Mouse (Mus musculus): ENCODE measurements around the gene Lax1.
A peak's percentile ranks its signal among the peaks of the same experiment; 100 is the strongest.
"Not testable (repeated sequence)": the region's sequence is repeated elsewhere in the genome, so short reads cannot be mapped to it uniquely, and the experiment has no call there.

Lax1 gene

GRCm38 (mm10) chr1:133689897-133690296 is at the start of gene Lax1:
Gene Lax1, minus strand, starts transcription at chr1:133690108.
- DNase-seq (ENCODE audit: low spot score in 2 of 2) = no peak

- no peak for DNase-seq (ENCODE audit: low spot score in 2 of 2)
These were observed 46.8 kb upstream of the Lax1 start for GRCm38 (mm10) chr1:133736664-133737063.

- peak; percentile 50 to 70 for DNase-seq (ENCODE audit: low spot score in 2 of 2)
These were observed 46.2 kb upstream of the Lax1 start for GRCm38 (mm10) chr1:133735995-133736652.

- no peak for DNase-seq (ENCODE audit: low spot score in 2 of 2)
These were observed 42.9 kb upstream of the Lax1 start for GRCm38 (mm10) chr1:133732814-133733213.

- DNase-seq (ENCODE audit: low spot score in 2 of 2) = no peak
These were observed 38.4 kb upstream of the Lax1 start for GRCm38 (mm10) chr1:133728339-133728738.

- no peak for DNase-seq (ENCODE audit: low spot score in 2 of 2)
These were observed 30.4 kb upstream of the Lax1 start for GRCm38 (mm10) chr1:133720342-133720741.

GRCm38 (mm10) chr1:133718786-133719185 is 28.9 kb upstream of the Lax1 start:
- no peak for DNase-seq (ENCODE audit: low spot score in 2 of 2)

DNA sequence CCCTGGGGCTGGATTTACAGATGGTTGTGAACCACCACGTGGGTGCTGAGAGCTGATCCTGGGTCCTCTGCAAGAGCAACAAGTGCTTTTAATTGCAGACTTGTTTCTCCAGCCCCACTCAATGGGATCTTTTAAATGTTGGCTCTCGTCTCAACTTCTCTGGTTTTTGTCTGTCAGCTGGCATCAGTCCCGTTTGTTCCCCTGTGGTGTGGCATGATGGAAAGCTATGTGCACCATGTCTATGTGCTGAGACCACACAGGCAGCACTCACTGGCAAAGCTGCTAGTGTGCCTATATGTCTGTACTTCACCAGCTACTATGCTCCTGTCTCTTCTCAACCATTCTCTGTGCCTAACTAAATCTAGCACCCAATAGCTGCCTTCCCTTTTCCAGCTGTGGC is 28.4 kb upstream of the Lax1 start:
- no peak for DNase-seq (ENCODE audit: low spot score in 2 of 2)

DNA sequence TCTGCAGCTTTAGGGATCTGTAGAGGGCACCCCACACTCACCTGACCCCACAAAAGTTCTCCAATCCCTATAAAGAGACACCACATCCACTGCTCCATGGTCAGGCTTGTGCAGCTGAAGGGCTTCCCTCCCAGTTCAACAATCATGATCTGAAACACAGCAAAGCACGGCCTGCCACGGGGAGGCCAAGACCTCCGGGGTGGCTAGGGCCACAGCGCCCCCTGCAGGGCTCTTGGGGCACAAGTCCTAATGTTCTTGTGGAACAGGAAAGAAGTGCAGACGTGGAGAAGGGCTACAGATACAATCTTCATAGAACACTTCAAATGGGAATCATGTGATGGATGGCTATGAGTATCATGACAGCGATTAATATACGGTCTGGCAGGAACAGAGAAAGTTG is 26.6 kb upstream of the Lax1 start:
- no peak for DNase-seq (ENCODE audit: low spot score in 2 of 2)

- no peak for DNase-seq (ENCODE audit: low spot score in 2 of 2)
These were observed 25.3 kb upstream of the Lax1 start for GRCm38 (mm10) chr1:133715191-133715590.

- DNase-seq (ENCODE audit: low spot score in 2 of 2) = no peak
These were observed 23.1 kb upstream of the Lax1 start for GRCm38 (mm10) chr1:133713009-133713370.

- DNase-seq (ENCODE audit: low spot score in 2 of 2) = no peak
These were observed 22.5 kb upstream of the Lax1 start for GRCm38 (mm10) chr1:133712288-133713008.

- DNase-seq (ENCODE audit: low spot score in 2 of 2) = no peak
These were observed 21.5 kb upstream of the Lax1 start for GRCm38 (mm10) chr1:133711376-133711775.

- no peak for DNase-seq (ENCODE audit: low spot score in 2 of 2)
These were observed 21.0 kb upstream of the Lax1 start for GRCm38 (mm10) chr1:133710895-133711294.

DNA sequence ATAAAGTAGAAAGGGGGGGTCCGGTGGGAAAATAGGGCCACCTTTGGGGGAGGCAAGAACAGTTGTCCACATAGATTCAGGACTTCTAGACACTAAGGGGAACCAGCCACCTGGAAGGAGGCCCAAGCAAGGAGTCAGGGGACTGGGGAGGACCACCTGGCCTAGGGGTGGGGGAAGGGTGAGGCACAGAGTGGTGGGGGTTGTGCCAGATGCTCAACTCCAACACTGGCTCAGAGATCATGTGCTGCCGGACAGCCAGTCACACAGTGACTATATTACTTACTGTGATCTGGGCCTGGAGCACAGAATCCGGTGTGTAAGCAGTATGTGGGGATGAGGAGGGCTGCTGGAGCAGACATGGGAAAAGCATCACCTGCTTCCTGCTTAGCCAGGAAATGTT is 19.4 kb upstream of the Lax1 start:
- no peak for DNase-seq (ENCODE audit: low spot score in 2 of 2)

- DNase-seq (ENCODE audit: low spot score in 2 of 2) = not testable (repeated sequence)
These were observed 11.9 kb upstream of the Lax1 start for GRCm38 (mm10) chr1:133701824-133702223.

DNA sequence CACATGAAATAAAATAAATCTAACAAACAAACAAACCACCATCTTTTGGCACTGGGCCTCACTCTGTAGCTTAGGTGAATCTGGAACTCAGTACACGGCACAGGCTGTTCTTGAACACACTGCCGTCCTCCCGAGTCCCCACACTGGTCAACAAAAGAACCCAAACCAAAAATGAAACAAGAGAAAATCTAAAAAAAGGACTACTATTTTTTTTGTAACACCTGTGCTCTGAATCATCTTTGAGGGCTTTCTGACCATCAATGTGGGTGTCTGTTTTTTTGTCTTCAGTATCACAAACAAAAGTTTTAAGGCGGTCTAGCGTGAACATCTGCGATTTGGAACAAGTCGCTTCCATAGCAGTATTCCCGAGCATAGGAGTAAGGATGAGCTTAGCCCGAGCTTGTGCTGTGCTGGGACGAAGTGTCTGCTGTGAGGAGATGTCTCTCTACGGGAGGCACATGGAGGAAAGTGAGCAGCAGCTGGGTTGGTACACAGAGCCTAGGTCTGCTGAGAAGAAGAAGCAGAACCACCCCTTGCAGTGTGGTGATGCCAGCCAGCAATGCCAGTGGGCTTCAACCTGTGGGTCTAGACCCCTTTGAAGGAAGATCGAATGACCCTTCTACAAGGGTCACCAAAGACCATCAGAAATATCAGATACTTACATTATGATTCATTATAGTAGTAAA is 8.2 kb upstream of the Lax1 start:
- DNase-seq (ENCODE audit: low spot score in 2 of 2) = no peak

DNA sequence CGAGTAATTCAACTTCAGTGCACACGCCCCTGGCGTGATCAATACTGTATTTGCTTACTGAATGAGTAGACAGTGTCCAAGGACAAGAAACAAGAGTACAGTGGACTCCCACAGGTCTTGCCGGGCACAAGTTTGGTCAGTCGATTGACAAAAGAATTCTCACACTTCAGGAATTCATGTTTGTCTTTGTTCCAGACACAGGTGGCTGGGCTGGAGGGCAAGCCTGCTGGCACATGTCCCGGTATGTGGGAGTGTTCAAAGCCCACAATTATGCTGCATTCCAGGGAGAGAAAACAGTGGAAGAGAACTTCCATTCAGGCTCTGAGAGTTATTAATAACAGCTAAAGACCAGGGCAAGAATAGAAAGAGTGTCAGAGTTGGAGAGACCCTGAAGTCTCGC is 6.0 kb upstream of the Lax1 start:
- DNase-seq (ENCODE audit: low spot score in 2 of 2) = no peak

DNA sequence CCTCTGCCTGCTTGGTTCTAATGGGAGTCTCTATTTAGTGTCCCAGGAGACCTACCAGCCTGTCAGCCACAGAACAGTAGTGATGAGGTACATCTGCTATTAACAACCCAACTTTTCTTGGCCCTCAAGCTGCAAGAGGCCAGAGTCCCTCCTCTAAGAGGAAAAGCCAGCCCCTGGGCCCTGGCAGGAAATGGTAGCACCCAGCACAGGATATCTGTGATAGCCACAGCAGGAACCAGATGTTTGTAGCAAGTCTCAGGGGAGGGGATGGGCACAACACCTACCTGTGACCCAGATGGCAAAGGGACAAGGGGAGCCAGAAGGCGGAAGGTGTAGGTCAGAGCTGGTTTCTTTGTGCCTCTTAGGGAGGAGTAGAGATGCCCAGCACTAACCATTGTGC is 5.0 kb upstream of the Lax1 start:
- DNase-seq (ENCODE audit: low spot score in 2 of 2) = no peak

DNA sequence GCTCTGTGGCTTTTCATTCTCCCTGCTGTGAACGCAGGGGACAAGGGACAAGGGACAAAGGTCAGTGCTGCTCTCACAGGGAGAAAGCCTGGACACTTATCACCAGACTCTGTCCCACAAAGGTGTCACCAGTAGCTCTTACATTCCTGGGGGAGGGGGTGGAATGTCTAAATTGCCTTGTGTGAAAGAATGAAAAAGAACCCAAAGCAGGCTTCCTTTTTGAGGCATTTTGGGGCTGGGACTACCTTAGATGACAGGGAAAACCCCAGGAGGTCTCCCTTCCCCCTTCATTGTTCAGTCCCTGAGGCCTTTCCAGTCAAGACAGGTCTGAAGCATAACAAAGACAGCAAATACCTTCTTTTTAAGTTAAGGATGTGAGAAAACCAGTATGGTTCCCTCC is 4.4 kb upstream of the Lax1 start:
- no peak for DNase-seq (ENCODE audit: low spot score in 2 of 2)

GRCm38 (mm10) chr1:133693536-133694114 is 3.7 kb upstream of the Lax1 start:
- no peak for DNase-seq (ENCODE audit: low spot score in 2 of 2)

GRCm38 (mm10) chr1:133692195-133692594 is 2.3 kb upstream of the Lax1 start:
- no peak for DNase-seq (ENCODE audit: low spot score in 2 of 2)

DNA sequence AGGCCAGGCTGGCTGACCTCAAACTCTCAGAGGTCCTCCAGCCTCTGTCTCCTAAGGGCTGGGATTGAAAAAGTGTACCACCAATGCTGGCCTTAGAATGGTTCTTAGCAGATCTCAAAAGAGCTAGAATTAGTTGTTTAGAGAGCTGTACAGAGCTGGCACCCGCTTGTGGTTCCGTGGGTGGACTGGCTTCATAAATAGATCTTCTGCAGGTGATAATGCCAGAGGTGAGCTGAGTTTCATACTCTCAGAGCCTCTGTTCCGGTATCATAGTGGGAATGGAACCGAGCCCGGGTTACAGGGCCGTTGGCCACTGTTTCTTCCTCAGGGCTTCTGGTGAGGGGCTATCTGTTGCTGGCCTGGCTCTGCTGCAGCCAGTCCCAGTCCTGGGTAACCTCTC is 1.1 kb upstream of the Lax1 start:
- no peak for DNase-seq (ENCODE audit: low spot score in 2 of 2)

All from frontal cortex, postnatal 14 days (tissue).